Comparison of ENCODE assay signal across 15 mouse cellular contexts in genomic region chr8:61427916-61428681, GRCm38 (mm10). TPM values are rescaled to one million over a fixed set of nuclear protein-coding genes. Genes with fewer than 3 reads are reported as not detected.
DNase-seq lines count a peak whose midpoint lies in the region; ATAC-seq and TF ChIP-seq lines count a peak whose summit lies in the region.
"Had no signal": no experiment of that assay in that cellular context is flagged by ENCODE, and none has a peak within 500 bp of the region (broad histone marks: within the 10 kb centered on the region; RNA-seq: fewer than 3 reads in every experiment).

No protein-coding gene starts in this region.

- H3K4me2 ChIP-seq in forebrain, embryonic 13.5 days: no peak overlapping the region
- no peak overlapping the region for H3K4me2 ChIP-seq in limb, embryonic 14.5 days (replicated peaks; ENCODE audit: low read depth, low read length, severe bottlenecking)
- H3K4me2 ChIP-seq: embryonic facial prominence, embryonic 13.5 days; heart, embryonic 13.5 days; midbrain, embryonic 11.5 days had no signal

- H3K27me3 ChIP-seq in forebrain, embryonic 13.5 days: no peaks in the 10 kb centered on the region
- no peaks in the 10 kb centered on the region for H3K27me3 ChIP-seq in forebrain, embryonic 10.5 days (ENCODE audit: poor library complexity, severe bottlenecking)
- H3K27me3 ChIP-seq in limb, embryonic 14.5 days (ENCODE audit: control insufficient read depth, insufficient read depth, low read length): no peaks in the 10 kb centered on the region
- H3K27me3 ChIP-seq: embryonic facial prominence, embryonic 13.5 days; heart, embryonic 13.5 days had no signal

- ATAC-seq in forebrain, embryonic 13.5 days: peak; percentile 30; the same call in 1 of the 2 replicates
- peak; percentile 60; the same call in 1 of the 2 replicates for ATAC-seq in limb, embryonic 14.5 days (ENCODE audit: low FRiP score, low read depth)
- no peak for ATAC-seq in megakaryocyte progenitor cell, adult 5-6 weeks (replicated peaks; ENCODE audit: poor library complexity)
- ATAC-seq: hindbrain, embryonic 16.5 days had no signal

- TF ChIP-seq POLR2A in limb, embryonic 14.5 days (IDR thresholded peaks at IDR 0.05; ENCODE audit: borderline replicate concordance, extremely low read depth, insufficient read depth, insufficient read length): no peak

- peaks cover 8% of the 10 kb centered on the region; the same call in 1 of the 2 replicates for H3K4me1 ChIP-seq in forebrain, embryonic 13.5 days
- H3K4me1 ChIP-seq in forebrain, embryonic 10.5 days: no peaks in the 10 kb centered on the region
- no peaks in the 10 kb centered on the region for H3K4me1 ChIP-seq in limb, embryonic 14.5 days (ENCODE audit: control insufficient read depth, insufficient read depth, low read length)

- H3K4me3 ChIP-seq in forebrain, embryonic 13.5 days: no peak overlapping the region
- no peak overlapping the region for H3K4me3 ChIP-seq in forebrain, embryonic 10.5 days
- H3K4me3 ChIP-seq in limb, embryonic 14.5 days (replicated peaks; ENCODE audit: low read length): no peak overlapping the region
- H3K4me3 ChIP-seq: embryonic facial prominence, embryonic 13.5 days; heart, embryonic 13.5 days had no signal

- H3K36me3 ChIP-seq in forebrain, embryonic 13.5 days (ENCODE audit: poor library complexity, severe bottlenecking): no peaks in the 10 kb centered on the region
- no peaks in the 10 kb centered on the region for H3K36me3 ChIP-seq in forebrain, embryonic 10.5 days (replicated peaks)
- H3K36me3 ChIP-seq in limb, embryonic 14.5 days (ENCODE audit: control insufficient read depth, insufficient read depth, low read length): no peaks in the 10 kb centered on the region
- H3K36me3 ChIP-seq: embryonic facial prominence, embryonic 13.5 days; heart, embryonic 13.5 days had no signal

- no peak overlapping the region for H3K9ac ChIP-seq in forebrain, embryonic 13.5 days
- no peak overlapping the region for H3K9ac ChIP-seq in limb, embryonic 14.5 days (ENCODE audit: low read depth, low read length, severe bottlenecking)
- H3K9ac ChIP-seq: embryonic facial prominence, embryonic 13.5 days; heart, embryonic 13.5 days had no signal

- no peaks in the 10 kb centered on the region for H3K9me3 ChIP-seq in forebrain, embryonic 13.5 days (replicated peaks)
- no peaks in the 10 kb centered on the region for H3K9me3 ChIP-seq in forebrain, embryonic 10.5 days
- H3K9me3 ChIP-seq in limb, embryonic 14.5 days (ENCODE audit: control insufficient read depth, low read length): no peaks in the 10 kb centered on the region
- H3K9me3 ChIP-seq: embryonic facial prominence, embryonic 13.5 days; heart, embryonic 13.5 days had no signal

- H3K27ac ChIP-seq in forebrain, embryonic 13.5 days: no peak overlapping the region
- H3K27ac ChIP-seq in forebrain, embryonic 10.5 days: no peak overlapping the region
- H3K27ac ChIP-seq in limb, embryonic 14.5 days (replicated peaks; ENCODE audit: low read depth, low read length): no peak overlapping the region
- H3K27ac ChIP-seq: embryonic facial prominence, embryonic 13.5 days; heart, embryonic 13.5 days had no signal

- WGBS in forebrain, embryonic 13.5 days: 71% methylated on average over 8 of the region's 8 CpGs
- 83% methylated on average over 8 of the region's 8 CpGs for WGBS in forebrain, embryonic 10.5 days
- WGBS in limb, embryonic 14.5 days: 65% methylated on average over 8 of the region's 8 CpGs

- DNase-seq in forebrain, embryonic 10.5 days (ENCODE audit: extremely low spot score, low spot score): no peak
- DNase-seq in right cerebral cortex, postnatal 10 days (ENCODE audit: low spot score in 2 of 2): peak; percentile 32 to 39
- DNase-seq in right cerebral cortex, postnatal 25 days: no peak
- no peak for DNase-seq in limb, embryonic 14.5 days (ENCODE audit: low spot score)
- DNase-seq in lung, postnatal 25 days (ENCODE audit: low spot score): peak; percentile 31
- DNase-seq in urinary bladder, postnatal 14 days (ENCODE audit: low spot score): no peak
- DNase-seq: adrenal gland, adult 8-10 months; cerebellum, adult 2 months; heart, postnatal 36 days had no signal

RNA-seq across cellular contexts. Expression of gene Cbr4, which starts 59.4 kb away (rescaled TPM):
- polyA plus RNA-seq in forebrain, embryonic 13.5 days (2015; fragmentation: Nextera tagmentation; extraction: Ambion mirVana): 25.1 and 26.6 TPM in 2 replicates
- 30.2 and 32.4 TPM in 2 replicates for polyA plus RNA-seq in forebrain, embryonic 10.5 days (2016; fragmentation: Nextera tagmentation; extraction: Ambion mirVana)
- 10.6 and 17.4 TPM in 2 replicates for polyA plus RNA-seq in limb, embryonic 14.5 days (2012; rRNA removed)
- polyA plus RNA-seq in limb, embryonic 14.5 days (2014; fragmentation: Nextera tagmentation; extraction: Ambion mirVana): 32.2 and 32.3 TPM in 2 replicates
- total RNA-seq in megakaryocyte progenitor cell, adult 5-6 weeks (2015): 22.8 and 22.9 TPM in 2 replicates
- 48.4 and 65.7 TPM in 2 replicates for total RNA-seq in megakaryocyte progenitor cell, adult 5-6 weeks (2017)

Comparison
In these comparisons a context has a peak if more than half of its experiments do, and no peak if none do; other contexts are left out.
1. DNase-seq: peak in right cerebral cortex, postnatal 10 days (2 of 2) and lung, postnatal 25 days (single experiment); none in forebrain, embryonic 10.5 days (single experiment), right cerebral cortex, postnatal 25 days (single experiment), limb, embryonic 14.5 days (single experiment) and urinary bladder, postnatal 14 days (single experiment).